Mouse (Mus musculus) right cerebral cortex, postnatal 25 days (tissue): ENCODE results near the gene Tle2.

Source experiments
- DNase-seq: peaks from one replicate; pipeline ENCODE4 v3.0.0; 2022

Tle2 gene

GRCm38 (mm10) chr10:81605974-81606751 is 31.8 kb downstream of the Tle2 start, which contains the start of gene BC025920:
Gene BC025920 (plus strand): TSS chr10:81606270.
- peak; percentile 91 for DNase-seq

- no peak for DNase-seq
Observed at GRCm38 (mm10) chr10:81608308-81608707, 33.9 kb downstream of the Tle2 start.

- DNase-seq, result no peak
Observed at GRCm38 (mm10) chr10:81612779-81613178, 38.4 kb downstream of the Tle2 start.

GRCm38 (mm10) chr10:81615486-81615885 is 41.1 kb downstream of the Tle2 start:
- no peak for DNase-seq

GRCm38 (mm10) chr10:81619976-81620375 is 45.6 kb downstream of the Tle2 start:
- DNase-seq, result no peak

- DNase-seq, result no peak
Observed at GRCm38 (mm10) chr10:81620786-81621185, 46.4 kb downstream of the Tle2 start.

GRCm38 (mm10) chr10:81623441-81623840 is 49.1 kb downstream of the Tle2 start:
- DNase-seq, result no peak

GRCm38 (mm10) chr10:81626101-81626993 is 52.0 kb downstream of the Tle2 start:
- no peak for DNase-seq

- DNase-seq, result peak; percentile 91
Observed at GRCm38 (mm10) chr10:81626994-81627835, 52.9 kb downstream of the Tle2 start, which contains the start of gene Sirt6. Gene Sirt6 (minus strand): TSS chr10:81627797.

GRCm38 (mm10) chr10:81627836-81628220 is 53.5 kb downstream of the Tle2 start:
- DNase-seq, result no peak

GRCm38 (mm10) chr10:81628390-81628789 is 54.0 kb downstream of the Tle2 start, which contains the start of gene Ankrd24:
Gene Ankrd24 (plus strand): TSS chr10:81628540.
- no peak for DNase-seq

- peak; percentile 83 for DNase-seq
Observed at GRCm38 (mm10) chr10:81633253-81634099, 59.1 kb downstream of the Tle2 start.

- no peak for DNase-seq
Observed at GRCm38 (mm10) chr10:81636338-81636737, 62.0 kb downstream of the Tle2 start.

GRCm38 (mm10) chr10:81638101-81638500 is 63.7 kb downstream of the Tle2 start:
- DNase-seq, result no peak
